Mouse (Mus musculus): Measurements from ENCODE around the gene Ccdc70. TPM values are rescaled to one million over a fixed set of nuclear protein-coding genes. Genes with fewer than 3 reads are reported as not detected.

Ccdc70 gene
- polyA plus RNA-seq, 1 experiment from 2014 or later, result not detected

DNA sequence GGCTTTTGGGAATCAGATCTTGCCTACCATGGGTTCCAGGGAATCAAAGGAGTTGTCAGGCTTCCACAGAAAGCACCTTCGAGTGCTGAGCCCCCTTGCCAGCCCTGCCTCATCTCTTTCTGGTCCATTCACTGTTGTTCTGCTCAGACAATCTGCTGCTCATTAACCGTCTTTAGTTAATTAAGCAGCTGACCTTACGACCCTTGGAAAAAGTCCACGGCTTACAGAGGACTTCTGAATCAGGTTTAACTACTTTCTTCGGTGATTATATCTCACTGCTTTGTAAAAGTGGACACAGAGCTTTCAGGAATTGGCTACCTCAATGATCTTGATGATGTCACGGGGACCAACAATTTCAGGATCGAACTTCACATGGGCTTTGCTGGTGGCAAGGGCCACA, 48.2 kb downstream of the Ccdc70 start:
- no peak overlapping the region for H3K27ac ChIP-seq (replicated peaks)
- H3K27me3 ChIP-seq (ENCODE audit: control insufficient read depth, insufficient read depth, low read length), result no peaks in the 10 kb centered on the region
- no peak for TF ChIP-seq CTCF (IDR thresholded peaks at IDR 0.05; ENCODE audit: low read depth)
- TF ChIP-seq EP300 (optimal IDR thresholded peaks at IDR 0.05), result no peak
- no peaks in the 10 kb centered on the region for H3K4me1 ChIP-seq (replicated peaks; ENCODE audit: control insufficient read depth, insufficient read depth)
- no peak overlapping the region for H3K4me3 ChIP-seq (ENCODE audit: low read depth, low read length)
- no peaks in the 10 kb centered on the region for H3K36me3 ChIP-seq (ENCODE audit: control insufficient read depth, insufficient read depth, low read length)
- no peak overlapping the region for H3K4me2 ChIP-seq (replicated peaks; ENCODE audit: low read depth)
- DNase-seq (ENCODE audit: low spot score) (no peak), ATAC-seq (ENCODE audit: low FRiP score, low TSS enrichment) (no peak)
- no peaks in the 10 kb centered on the region for H3K9me3 ChIP-seq (ENCODE audit: control insufficient read depth, low read length)
- no peak overlapping the region for H3K9ac ChIP-seq (ENCODE audit: low read length)
- WGBS, result 79% methylated on average over 7 of the region's 7 CpGs

DNA sequence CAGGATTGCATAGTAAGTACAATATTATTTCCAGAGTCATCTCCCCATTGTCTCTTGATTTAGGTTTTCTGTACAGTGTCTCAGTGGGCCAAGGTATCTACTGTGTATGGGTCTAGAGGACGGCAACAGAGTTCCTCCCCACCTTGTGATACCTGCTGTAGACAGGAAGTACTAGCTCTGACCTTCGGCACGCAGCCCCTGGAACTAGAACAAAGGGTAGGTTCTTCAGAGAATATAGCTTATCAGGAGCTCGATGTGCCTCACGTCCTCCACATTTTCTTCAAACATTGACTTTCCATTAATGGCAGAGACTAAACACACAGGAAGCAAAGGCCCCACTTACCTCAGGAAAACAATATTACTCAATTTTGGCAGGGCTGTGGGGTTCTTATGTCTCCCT, 49.9 kb downstream of the Ccdc70 start:
- H3K27me3 ChIP-seq (ENCODE audit: control insufficient read depth, insufficient read depth, low read length), result no peaks in the 10 kb centered on the region
- WGBS, result 52% methylated on average over 5 of the region's 5 CpGs
- H3K4me3 ChIP-seq (ENCODE audit: low read depth, low read length), result no peak overlapping the region
- no peaks in the 10 kb centered on the region for H3K9me3 ChIP-seq (ENCODE audit: control insufficient read depth, low read length)
- no peak overlapping the region for H3K4me2 ChIP-seq (replicated peaks; ENCODE audit: low read depth)
- H3K9ac ChIP-seq (ENCODE audit: low read length), result no peak overlapping the region
- H3K4me1 ChIP-seq (replicated peaks; ENCODE audit: control insufficient read depth, insufficient read depth), result no peaks in the 10 kb centered on the region
- H3K36me3 ChIP-seq (ENCODE audit: control insufficient read depth, insufficient read depth, low read length), result no peaks in the 10 kb centered on the region
- DNase-seq (ENCODE audit: low spot score) (peak; percentile 49), ATAC-seq (ENCODE audit: low FRiP score, low TSS enrichment) (peak; percentile 79)
- H3K27ac ChIP-seq (replicated peaks), result no peak overlapping the region
- TF ChIP-seq EP300 (optimal IDR thresholded peaks at IDR 0.05), result no peak
- no peak for TF ChIP-seq CTCF (IDR thresholded peaks at IDR 0.05; ENCODE audit: low read depth)

DNA sequence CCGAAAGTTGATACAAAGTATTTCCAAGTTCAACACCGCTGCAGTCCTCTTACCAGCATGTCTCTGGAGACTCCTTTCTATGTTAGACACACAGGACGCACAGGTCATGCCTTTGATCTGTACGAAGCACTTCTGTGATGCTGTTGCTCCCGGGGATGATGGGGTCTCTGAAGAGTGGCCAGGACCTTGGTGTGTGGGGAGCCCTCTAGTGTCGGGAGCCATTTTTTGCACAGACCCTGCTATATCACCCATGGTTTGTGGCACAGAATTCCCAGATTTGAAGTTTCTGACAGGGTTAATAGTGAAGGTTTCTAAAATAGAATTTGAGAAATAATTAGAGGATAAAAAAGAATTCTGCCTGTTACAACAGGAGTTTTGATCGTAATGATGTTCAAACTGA, 52.7 kb downstream of the Ccdc70 start:
- H3K4me3 ChIP-seq (ENCODE audit: low read depth, low read length), result no peak overlapping the region

More for the DNA sequence above, 52.7 kb downstream of the Ccdc70 start:
- H3K9ac ChIP-seq (ENCODE audit: low read length), result no peak overlapping the region
- no peak overlapping the region for H3K27ac ChIP-seq (replicated peaks)
- no peaks in the 10 kb centered on the region for H3K4me1 ChIP-seq (replicated peaks; ENCODE audit: control insufficient read depth, insufficient read depth)
- ATAC-seq (ENCODE audit: low FRiP score, low TSS enrichment) (no peak), DNase-seq (ENCODE audit: low spot score) (no peak)
- no peak overlapping the region for H3K4me2 ChIP-seq (replicated peaks; ENCODE audit: low read depth)
- H3K36me3 ChIP-seq (ENCODE audit: control insufficient read depth, insufficient read depth, low read length), result no peaks in the 10 kb centered on the region
- no peaks in the 10 kb centered on the region for H3K9me3 ChIP-seq (ENCODE audit: control insufficient read depth, low read length)
- TF ChIP-seq CTCF (IDR thresholded peaks at IDR 0.05; ENCODE audit: low read depth) (peak; percentile 21; the same call in 1 of the 2 replicates), EP300 (optimal IDR thresholded peaks at IDR 0.05) (no peak)
- WGBS, result 59% methylated on average over 7 of the region's 7 CpGs
- no peaks in the 10 kb centered on the region for H3K27me3 ChIP-seq (ENCODE audit: control insufficient read depth, insufficient read depth, low read length)

Other genes with a start within 250 kb of the Ccdc70 start
- not detected in 2 replicates for gene Defa24, start 235.3 kb upstream of the Ccdc70 start, polyA plus RNA-seq (2015; fragmentation: Nextera tagmentation; extraction: Ambion mirVana)
- gene Defb50, start 146.2 kb upstream of the Ccdc70 start, polyA plus RNA-seq (2015; fragmentation: Nextera tagmentation; extraction: Ambion mirVana), result not detected in 2 replicates
- gene Defb2, start 129.8 kb upstream of the Ccdc70 start, polyA plus RNA-seq (2015; fragmentation: Nextera tagmentation; extraction: Ambion mirVana), result not detected in 2 replicates
- gene Defb10, start 110.9 kb upstream of the Ccdc70 start, polyA plus RNA-seq (2015; fragmentation: Nextera tagmentation; extraction: Ambion mirVana), result not detected in 2 replicates
- gene Defb9, start 84.4 kb upstream of the Ccdc70 start, polyA plus RNA-seq (2015; fragmentation: Nextera tagmentation; extraction: Ambion mirVana), result not detected in 2 replicates
- not detected in 2 replicates for gene Defb11, start 63.4 kb upstream of the Ccdc70 start, polyA plus RNA-seq (2015; fragmentation: Nextera tagmentation; extraction: Ambion mirVana)
- not detected in 2 replicates for gene Defb15, start 37.1 kb upstream of the Ccdc70 start, polyA plus RNA-seq (2015; fragmentation: Nextera tagmentation; extraction: Ambion mirVana)
- not detected in 2 replicates for gene Defb35, start 31.4 kb upstream of the Ccdc70 start, polyA plus RNA-seq (2015; fragmentation: Nextera tagmentation; extraction: Ambion mirVana)
- not detected in 2 replicates for gene Defb13, start 23.0 kb upstream of the Ccdc70 start, polyA plus RNA-seq (2015; fragmentation: Nextera tagmentation; extraction: Ambion mirVana)
- gene Fam90a1a, start 11.1 kb upstream of the Ccdc70 start, polyA plus RNA-seq (2015; fragmentation: Nextera tagmentation; extraction: Ambion mirVana), result not detected in 2 replicates
- gene Atp7b, start 90.5 kb downstream of the Ccdc70 start, polyA plus RNA-seq (2015; fragmentation: Nextera tagmentation; extraction: Ambion mirVana), result 5.1 and 5.9 TPM in 2 replicates
- gene Alg11, start 90.9 kb downstream of the Ccdc70 start, polyA plus RNA-seq (2015; fragmentation: Nextera tagmentation; extraction: Ambion mirVana), result 14.6 and 16.1 TPM in 2 replicates
- gene Nek5, start 155.3 kb downstream of the Ccdc70 start, polyA plus RNA-seq (2015; fragmentation: Nextera tagmentation; extraction: Ambion mirVana), result 0.21 and 0.23 TPM in 2 replicates
- gene Nek3, start 196.7 kb downstream of the Ccdc70 start, polyA plus RNA-seq (2015; fragmentation: Nextera tagmentation; extraction: Ambion mirVana), result 2.6 TPM in 2 replicates
- gene Ckap2, start 216.0 kb downstream of the Ccdc70 start, polyA plus RNA-seq (2015; fragmentation: Nextera tagmentation; extraction: Ambion mirVana), result 14.7 and 17.0 TPM in 2 replicates
- 29.4 and 30.8 TPM in 2 replicates for gene Vps36, start 223.0 kb downstream of the Ccdc70 start, polyA plus RNA-seq (2015; fragmentation: Nextera tagmentation; extraction: Ambion mirVana)